Mouse (Mus musculus) mouse embryonic stem cell (cell line): ENCODE measurements around the gene Pmp22.

Experiments used
- in situ Hi-C, 2 experiments: fragments of 300-500 bp; cut with MboI; formaldehyde crosslinking; loops; 1 replicate in 1 of 2; 3 replicates in 1 of 2; pipeline ENCODE4 v1.14.3; 2019 to 2020; ENCODE audit warnings: low sequenced_read_pairs in 2 of 2, low pct_unique_long_range_greater_than_20kb in 1 of 2, mixed read lengths in 1 of 2; ENCODE audit not compliant: unreplicated experiment in 1 of 2

The Pmp22 gene

DNA sequence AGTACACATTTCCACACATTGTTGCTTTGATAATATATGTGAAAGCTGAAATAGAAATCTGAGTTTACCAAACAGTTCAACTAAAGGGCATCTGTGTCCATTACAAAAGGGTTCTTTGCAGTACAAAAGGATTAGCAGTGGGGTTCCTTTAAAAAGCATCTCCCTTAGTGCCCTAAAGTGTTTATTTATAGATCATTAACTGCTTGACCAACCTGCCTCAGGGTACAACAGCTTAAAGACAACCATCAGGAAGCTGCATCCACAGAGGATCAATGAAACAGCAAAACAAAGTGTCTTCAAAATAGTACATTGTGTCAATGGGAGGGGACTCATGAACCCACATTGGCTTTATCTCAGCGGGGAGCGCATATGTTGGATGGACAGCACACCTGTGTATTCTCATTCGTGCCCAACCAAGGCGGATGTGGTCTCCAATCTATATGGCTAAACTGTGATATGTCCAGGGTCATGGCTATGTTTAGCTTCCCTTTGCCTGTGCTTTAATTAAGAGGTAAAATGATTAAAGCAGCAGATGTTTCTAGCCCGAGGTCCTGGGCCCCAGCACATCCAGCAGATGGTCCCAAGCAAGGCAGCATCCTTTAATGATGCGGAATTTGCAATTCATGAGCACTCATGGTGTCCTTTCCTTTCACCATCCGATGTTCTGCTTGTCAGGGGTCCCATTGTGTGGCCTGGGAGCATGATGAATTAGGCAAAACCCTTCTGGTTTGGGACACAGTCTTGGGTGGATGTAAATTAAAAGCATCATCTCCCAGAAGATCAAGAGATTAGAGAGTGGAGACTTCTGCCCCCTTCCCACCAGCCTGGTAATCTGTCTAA is 51.7 kb downstream of the Pmp22 start:
- in situ Hi-C loops: no loop called here

DNA sequence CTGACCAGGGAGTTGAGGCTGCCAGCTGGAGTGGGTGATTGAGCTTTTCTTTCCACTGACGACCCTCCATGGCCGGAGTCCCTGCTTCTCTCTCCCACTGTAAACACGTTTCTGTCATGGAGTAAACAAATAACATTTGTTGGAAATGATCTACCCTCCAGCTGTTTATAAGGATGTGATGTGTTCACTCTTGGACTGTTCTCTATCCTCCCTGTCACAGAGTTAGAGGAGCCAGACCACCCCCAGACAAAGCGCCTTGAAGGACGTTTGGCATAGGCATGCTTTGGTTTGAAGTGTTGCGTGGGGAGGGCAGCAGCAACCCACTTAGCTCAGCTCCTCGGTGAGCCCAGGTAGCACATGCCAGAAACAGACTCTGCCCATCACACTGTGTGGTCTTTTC is 60.0 kb downstream of the Pmp22 start:
- in situ Hi-C loops: no loop called here

DNA sequence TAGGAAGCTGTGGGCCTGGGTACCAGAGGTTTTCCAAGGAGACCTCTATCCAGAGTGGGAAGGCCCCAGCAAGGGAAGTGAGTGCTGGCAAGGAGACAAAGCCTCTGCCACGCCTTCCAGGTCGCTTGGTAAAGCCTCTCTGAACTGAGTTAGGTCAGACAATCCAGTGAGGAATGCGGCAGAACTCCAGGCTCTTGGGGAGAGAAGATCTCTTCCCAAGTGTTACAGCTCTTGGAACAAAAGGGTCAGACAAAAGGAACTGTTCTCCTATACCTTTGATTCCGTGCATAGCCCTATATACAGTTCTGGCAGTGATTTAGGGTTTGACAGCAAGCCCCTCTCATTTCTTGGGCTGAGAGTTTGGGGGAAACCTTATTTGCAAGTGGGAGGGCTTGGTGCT is 69.3 kb downstream of the Pmp22 start:
- in situ Hi-C loops: no loop called here

DNA sequence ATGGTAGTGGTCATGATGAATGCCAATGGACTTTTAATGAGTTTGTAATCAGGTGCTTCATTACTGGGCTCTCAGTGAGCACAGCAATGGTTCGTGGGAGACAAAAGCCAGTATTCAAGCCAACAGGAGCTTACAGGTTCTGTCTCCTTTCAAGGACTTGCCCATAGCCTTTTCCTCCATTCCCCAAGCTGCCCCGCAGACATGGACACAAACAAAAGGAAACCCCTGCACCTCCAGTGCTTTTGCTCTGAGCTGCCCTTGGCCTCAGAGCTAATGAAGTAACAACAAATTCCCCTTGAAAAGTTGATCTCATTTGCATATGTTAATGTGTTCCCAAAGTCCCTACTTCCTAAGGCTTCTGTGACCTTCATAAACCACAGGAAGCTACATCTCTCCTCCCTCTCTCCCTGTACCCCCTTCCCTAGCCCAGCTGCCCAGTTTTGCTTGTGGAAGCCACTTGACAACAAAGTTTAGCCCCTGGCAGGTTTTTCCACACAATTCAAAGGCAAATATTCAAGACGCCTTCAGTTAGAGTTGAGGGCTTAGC is 73.3 kb downstream of the Pmp22 start:
- in situ Hi-C loops: no loop called here
